Mouse (Mus musculus): ENCODE data around the gene Rps12. TPM values are rescaled to one million over a fixed set of nuclear protein-coding genes. Genes with fewer than 3 reads are reported as not detected.

Rps12 gene
- polyA plus RNA-seq, 1 experiment from 2014 or later = 142 TPM

DNA sequence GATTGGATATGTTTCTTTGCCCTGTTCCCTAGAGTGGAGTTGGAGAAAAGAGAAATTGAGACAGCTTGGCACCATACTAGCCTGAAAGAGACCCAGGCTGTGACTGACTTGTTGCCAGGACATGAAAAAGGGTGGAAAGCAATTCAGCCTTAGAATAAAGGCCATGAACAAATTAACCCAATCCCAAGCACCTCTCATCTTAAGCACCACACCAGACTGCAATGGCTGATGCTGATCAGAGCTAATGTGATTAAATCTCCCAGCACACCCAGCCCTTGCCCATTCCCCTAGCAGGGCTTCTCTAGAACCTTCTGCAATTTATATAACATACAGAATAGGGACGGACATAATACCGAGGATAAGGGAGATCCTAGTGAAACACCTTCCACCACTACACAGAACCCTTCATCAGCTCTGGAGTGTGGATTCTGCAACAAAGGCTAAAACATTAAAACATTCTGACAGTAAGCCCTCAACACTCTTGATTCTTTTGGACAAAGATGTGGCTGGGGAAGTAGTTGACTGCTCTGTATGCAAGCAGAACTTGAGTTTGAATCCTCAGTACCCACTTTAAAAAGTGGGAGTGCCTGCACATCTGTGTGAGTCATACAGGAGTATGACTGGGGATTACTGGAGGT is 4.1 kb downstream of the Rps12 start:
- Histone ChIP-seq H3K27ac (no peak overlapping the region), H3K9me3 (replicated peaks) (no peaks in the 10 kb centered on the region), H3K36me3 (ENCODE audit: poor library complexity, severe bottlenecking) (peaks cover 44% of the 10 kb centered on the region), H3K27me3 (no peaks in the 10 kb centered on the region), H3K4me1 (peaks cover 31% of the 10 kb centered on the region), H3K4me3 (no peak overlapping the region), H3K4me2 (no peak overlapping the region), H3K9ac (no peak overlapping the region)
- WGBS = 41% methylated on average over 2 of the region's 2 CpGs
- no peak for ATAC-seq

DNA sequence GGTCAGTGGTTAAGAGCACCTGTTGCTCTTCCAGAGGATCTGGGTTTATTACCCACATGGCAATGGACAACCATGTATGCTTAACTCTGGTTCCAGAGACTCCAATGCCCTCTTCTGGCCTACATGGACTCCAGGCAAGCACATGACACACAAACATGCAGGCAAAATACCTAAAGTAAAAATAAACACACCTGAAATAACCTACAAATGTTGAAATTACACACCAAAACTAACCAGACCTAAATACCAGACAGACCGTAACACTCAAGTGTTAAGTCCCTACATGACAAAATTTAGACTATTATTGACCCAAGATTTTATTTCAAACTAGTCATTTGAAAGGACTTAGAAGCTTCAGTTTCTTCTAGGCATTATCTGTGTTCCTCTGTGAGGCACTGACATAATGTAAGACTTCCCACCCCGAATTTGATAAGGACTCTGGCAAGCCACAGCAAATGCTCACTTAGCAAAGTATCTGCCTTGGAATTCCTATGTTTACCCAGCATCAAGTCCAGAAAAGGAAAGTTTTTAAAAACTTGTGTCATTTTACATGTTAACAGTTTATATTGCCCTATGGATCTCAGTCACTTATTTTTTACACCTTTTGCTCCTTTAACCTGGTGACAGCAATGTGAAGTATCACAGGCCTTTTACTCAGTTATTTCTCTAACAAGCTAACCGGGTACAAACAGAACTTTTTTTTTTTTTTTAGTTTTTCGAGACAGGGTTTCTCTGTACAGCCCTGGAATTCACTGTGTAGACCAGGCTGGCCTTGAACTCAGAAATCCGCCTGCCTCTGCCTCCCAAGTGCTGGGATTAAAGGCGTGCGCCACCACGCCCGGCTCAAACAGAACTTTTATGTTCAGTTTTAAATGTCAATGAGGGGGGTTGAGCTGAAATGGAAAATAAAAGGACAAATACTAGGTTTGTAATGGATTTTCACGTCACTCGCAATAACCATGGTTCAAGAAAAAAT is 5.0 kb downstream of the Rps12 start:
- 89% methylated on average over 11 of the region's 11 CpGs for WGBS
- no peak overlapping the region for H3K27ac ChIP-seq

DNA sequence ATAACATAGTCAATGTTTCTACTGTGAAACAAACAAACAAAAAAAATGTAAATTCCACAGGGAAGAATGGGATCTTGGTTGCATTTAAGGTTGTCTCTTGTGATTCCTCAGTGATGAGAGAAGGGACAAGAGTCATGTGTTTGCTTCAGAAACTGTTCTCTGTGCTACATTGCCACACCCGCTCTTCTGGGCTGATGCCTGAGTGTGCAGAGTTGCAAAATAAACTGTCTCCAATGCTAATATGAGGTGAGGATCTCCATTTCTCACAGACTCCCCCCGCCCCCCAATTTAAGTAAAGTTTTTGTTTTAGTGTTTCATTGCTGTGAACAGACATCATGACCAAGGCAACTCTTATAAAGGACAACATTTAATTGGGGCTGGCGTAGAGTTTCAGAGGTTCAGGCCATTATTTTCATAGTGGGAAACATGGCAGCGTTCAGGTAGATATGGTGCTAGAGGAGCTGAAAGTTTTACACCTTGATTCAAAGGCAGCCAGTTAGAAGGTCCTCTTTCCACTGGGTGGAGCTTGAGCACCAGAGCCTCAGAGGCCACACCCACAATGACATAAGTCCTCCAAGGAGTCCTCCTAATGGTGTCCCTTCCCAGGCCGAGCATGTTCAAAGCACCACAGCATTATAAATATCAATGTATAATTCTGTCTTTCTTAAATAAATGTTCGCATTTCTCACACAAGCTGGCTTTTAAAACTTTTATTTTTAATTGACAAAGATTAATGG is 6.4 kb downstream of the Rps12 start:
- Histone ChIP-seq H3K9me3 (replicated peaks) (no peaks in the 10 kb centered on the region), H3K9ac (no peak overlapping the region), H3K27ac (no peak overlapping the region), H3K27me3 (no peaks in the 10 kb centered on the region), H3K36me3 (ENCODE audit: poor library complexity, severe bottlenecking) (peaks cover 42% of the 10 kb centered on the region), H3K4me2 (no peak overlapping the region), H3K4me3 (no peak overlapping the region), H3K4me1 (peaks cover 22% of the 10 kb centered on the region)
- WGBS = 86% methylated on average over 6 of the region's 6 CpGs
- peak; percentile 22; the same call in 1 of the 2 replicates for ATAC-seq

More for the DNA sequence above, 5.0 kb downstream of the Rps12 start:
- Histone ChIP-seq H3K9me3 (replicated peaks) (no peaks in the 10 kb centered on the region), H3K4me2 (no peak overlapping the region), H3K9ac (no peak overlapping the region), H3K4me1 (peaks cover 30% of the 10 kb centered on the region), H3K27me3 (no peaks in the 10 kb centered on the region), H3K36me3 (ENCODE audit: poor library complexity, severe bottlenecking) (peaks cover 44% of the 10 kb centered on the region), H3K4me3 (no peak overlapping the region)
- no peak for ATAC-seq

DNA sequence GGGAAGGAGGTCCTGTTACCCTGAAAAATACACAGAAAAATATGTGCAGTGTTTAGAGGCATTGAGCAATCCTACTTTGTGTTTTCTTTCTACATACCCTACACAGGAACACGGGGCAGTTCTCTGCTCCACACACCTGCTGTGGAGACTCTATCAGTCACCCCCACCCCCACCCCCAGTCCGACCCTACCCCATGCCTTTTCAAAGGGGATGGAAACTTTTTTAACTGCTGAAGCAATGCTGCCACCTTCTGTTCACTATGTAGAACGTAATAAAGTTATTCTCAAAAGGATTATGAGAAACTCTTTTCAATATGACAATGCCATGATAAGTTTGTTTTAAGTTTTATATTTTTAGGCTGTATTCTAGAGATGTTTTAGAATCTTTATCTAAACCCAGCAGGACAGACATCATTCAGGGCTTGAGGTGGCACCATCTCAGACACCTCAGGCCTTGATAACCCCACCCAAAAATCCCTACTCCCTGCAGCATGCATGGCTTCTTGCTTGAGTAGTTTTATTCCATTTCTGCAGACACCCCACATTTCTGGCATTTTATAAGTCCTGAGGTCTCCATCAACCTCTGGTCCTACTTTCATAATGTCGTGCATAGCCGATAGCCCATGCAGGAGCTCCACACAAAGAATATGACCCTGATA is 9.7 kb downstream of the Rps12 start:
- Histone ChIP-seq H3K9me3 (replicated peaks) (no peaks in the 10 kb centered on the region), H3K4me2 (no peak overlapping the region), H3K36me3 (ENCODE audit: poor library complexity, severe bottlenecking) (peaks cover 12% of the 10 kb centered on the region), H3K9ac (no peak overlapping the region), H3K4me3 (no peak overlapping the region), H3K27me3 (no peaks in the 10 kb centered on the region), H3K27ac (no peak overlapping the region), H3K4me1 (no peaks in the 10 kb centered on the region)
- 35% methylated on average over 5 of the region's 5 CpGs for WGBS
- peak; percentile 62 for ATAC-seq

DNA sequence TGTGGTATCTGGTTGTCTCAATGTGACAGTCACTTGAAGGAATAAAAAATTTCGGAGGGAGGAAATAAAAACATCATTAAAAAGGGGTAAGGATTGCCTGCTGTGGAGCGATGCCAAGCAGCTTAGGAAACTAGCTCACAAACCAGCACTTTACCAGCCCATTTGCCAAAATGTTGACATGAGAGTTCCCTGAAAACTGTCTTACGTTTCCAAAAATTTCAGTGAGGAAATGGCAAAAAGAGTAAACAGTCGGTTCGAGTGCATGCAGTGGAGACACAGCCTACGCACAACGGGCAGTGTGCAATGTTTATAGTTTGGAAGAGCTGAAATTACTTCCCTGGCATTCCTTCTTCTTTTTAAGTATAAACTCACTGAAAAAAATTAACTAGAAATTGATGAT is 32.9 kb downstream of the Rps12 start:
- Histone ChIP-seq H3K36me3 (ENCODE audit: poor library complexity, severe bottlenecking) (no peaks in the 10 kb centered on the region), H3K9me3 (replicated peaks) (no peaks in the 10 kb centered on the region), H3K27ac (no peak overlapping the region), H3K4me1 (no peaks in the 10 kb centered on the region), H3K9ac (no peak overlapping the region), H3K4me2 (no peak overlapping the region), H3K4me3 (no peak overlapping the region), H3K27me3 (no peaks in the 10 kb centered on the region)
- ATAC-seq = no peak
- WGBS = 88% methylated on average over 7 of the region's 7 CpGs

Other genes starting within 250 kb of the Rps12 start
- 15.9 and 16.7 TPM in 2 replicates for gene Slc18b1, start 9.7 kb upstream of the Rps12 start, polyA plus RNA-seq (2015; fragmentation: Nextera tagmentation; extraction: Ambion mirVana)
- gene Vnn3, start 64.2 kb upstream of the Rps12 start, polyA plus RNA-seq (2015; fragmentation: Nextera tagmentation; extraction: Ambion mirVana) = not detected in 2 replicates
- 0.14 TPM in 1 of 2 replicates, not detected in the other for gene Vnn1, start 107.4 kb upstream of the Rps12 start, polyA plus RNA-seq (2015; fragmentation: Nextera tagmentation; extraction: Ambion mirVana)
- not detected in 2 replicates for gene Taar1, start 133.1 kb upstream of the Rps12 start, polyA plus RNA-seq (2015; fragmentation: Nextera tagmentation; extraction: Ambion mirVana)
- not detected in 2 replicates for gene Taar2, start 151.3 kb upstream of the Rps12 start, polyA plus RNA-seq (2015; fragmentation: Nextera tagmentation; extraction: Ambion mirVana)
- not detected in 2 replicates for gene Taar3, start 162.3 kb upstream of the Rps12 start, polyA plus RNA-seq (2015; fragmentation: Nextera tagmentation; extraction: Ambion mirVana)
- not detected in 2 replicates for gene Taar4, start 173.2 kb upstream of the Rps12 start, polyA plus RNA-seq (2015; fragmentation: Nextera tagmentation; extraction: Ambion mirVana)
- not detected in 2 replicates for gene Taar5, start 183.4 kb upstream of the Rps12 start, polyA plus RNA-seq (2015; fragmentation: Nextera tagmentation; extraction: Ambion mirVana)
- gene Taar6, start 198.4 kb upstream of the Rps12 start, polyA plus RNA-seq (2015; fragmentation: Nextera tagmentation; extraction: Ambion mirVana) = not detected in 2 replicates
- not detected in 2 replicates for gene Taar7a, start 206.2 kb upstream of the Rps12 start, polyA plus RNA-seq (2015; fragmentation: Nextera tagmentation; extraction: Ambion mirVana)
- not detected in 2 replicates for gene Taar7b, start 212.7 kb upstream of the Rps12 start, polyA plus RNA-seq (2015; fragmentation: Nextera tagmentation; extraction: Ambion mirVana)
- gene Taar7d, start 239.9 kb upstream of the Rps12 start, polyA plus RNA-seq (2015; fragmentation: Nextera tagmentation; extraction: Ambion mirVana) = not detected in 2 replicates

Measured in forebrain, embryonic 13.5 days (tissue).